Comparison of ENCODE assay signal across 15 mouse cellular contexts in the genomic region with DNA sequence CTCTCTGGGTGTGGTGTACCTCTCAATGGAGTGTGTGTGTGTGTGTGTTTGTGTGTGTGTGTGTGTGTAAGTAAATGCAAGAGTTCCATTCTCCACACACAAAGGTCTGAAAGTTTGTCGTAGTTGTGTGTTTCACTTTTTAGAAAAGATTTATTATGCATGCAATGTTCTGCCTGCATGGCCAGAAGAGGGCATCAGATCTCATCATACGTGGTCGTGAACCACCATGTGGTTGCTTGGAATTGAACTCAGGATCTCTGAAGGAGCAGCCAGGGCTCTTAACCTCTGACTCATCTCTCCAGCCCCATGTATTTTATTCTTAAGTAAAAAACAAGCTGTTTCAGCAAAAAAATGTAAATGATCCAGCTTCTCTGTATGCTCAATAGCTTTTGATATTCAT. TPM values are rescaled to one million over a fixed set of nuclear protein-coding genes. Genes with fewer than 3 reads are reported as not detected.
DNase-seq lines count a peak whose midpoint lies in the region; ATAC-seq and TF ChIP-seq lines count a peak whose summit lies in the region.
"Had no signal": no experiment of that assay in that cellular context is flagged by ENCODE, and none has a peak within 500 bp of the region (broad histone marks: within the 10 kb centered on the region; RNA-seq: fewer than 3 reads in every experiment).

No protein-coding gene starts in this region.

- no peak overlapping the region for H3K4me3 ChIP-seq in heart, postnatal 0 days (ENCODE audit: low read depth, low read length)
- H3K4me3 ChIP-seq in heart, embryonic 12.5 days = no peak overlapping the region
- H3K4me3 ChIP-seq in liver, adult 2 months (ENCODE audit: insufficient read depth, low read depth, low read length) = no peak overlapping the region
- H3K4me3 ChIP-seq in liver, embryonic 12.5 days = no peak overlapping the region
- no peak overlapping the region for H3K4me3 ChIP-seq in lung, postnatal 0 days (ENCODE audit: low read depth, low read length)
- H3K4me3 ChIP-seq: midbrain, embryonic 12.5 days; neural tube, embryonic 12.5 days had no signal

- no peak for TF ChIP-seq POLR2A in liver, adult 2 months (IDR thresholded peaks at IDR 0.05; ENCODE audit: extremely low read depth, insufficient read depth, low read length)

- H3K9me3 ChIP-seq in heart, postnatal 0 days (replicated peaks; ENCODE audit: control insufficient read depth, low read length) = no peaks in the 10 kb centered on the region
- H3K9me3 ChIP-seq in heart, embryonic 12.5 days (replicated peaks) = peaks cover 6% of the 10 kb centered on the region
- H3K9me3 ChIP-seq in liver, embryonic 12.5 days (replicated peaks) = no peaks in the 10 kb centered on the region
- no peaks in the 10 kb centered on the region for H3K9me3 ChIP-seq in lung, postnatal 0 days (ENCODE audit: low read length)
- H3K9me3 ChIP-seq: neural tube, embryonic 12.5 days had no signal

- H3K9ac ChIP-seq in heart, postnatal 0 days (replicated peaks; ENCODE audit: low read depth, low read length) = no peak overlapping the region
- no peak overlapping the region for H3K9ac ChIP-seq in heart, embryonic 12.5 days
- no peak overlapping the region for H3K9ac ChIP-seq in liver, adult 2 months (ENCODE audit: low read depth, low read length)
- no peak overlapping the region for H3K9ac ChIP-seq in liver, embryonic 12.5 days
- H3K9ac ChIP-seq in lung, postnatal 0 days (replicated peaks; ENCODE audit: low read depth) = no peak overlapping the region
- H3K9ac ChIP-seq: midbrain, embryonic 12.5 days; neural tube, embryonic 12.5 days had no signal

- 44% methylated on average over 3 of the region's 3 CpGs for whole genome bisulfite sequencing in heart, postnatal 0 days
- WGBS in heart, embryonic 12.5 days = 55% methylated on average over 3 of the region's 3 CpGs
- 42% methylated on average over 3 of the region's 3 CpGs for WGBS in liver, adult 2 months
- WGBS in liver, embryonic 12.5 days (ENCODE audit: insufficient replicate concordance) = 29% methylated on average over 3 of the region's 3 CpGs
- 48% methylated on average over 3 of the region's 3 CpGs for WGBS in lung, postnatal 0 days

- ATAC-seq in heart, postnatal 0 days (ENCODE audit: insufficient read depth, low read depth) = no peak
- no peak for ATAC-seq in heart, embryonic 12.5 days (ENCODE audit: insufficient number of reproducible peaks, low FRiP score)
- no peak for ATAC-seq in liver, embryonic 12.5 days
- ATAC-seq in lung, postnatal 0 days = no peak
- ATAC-seq in granulocyte monocyte progenitor cell, adult 5-6 weeks (replicated peaks; ENCODE audit: poor library complexity, severe bottlenecking) = no peak
- ATAC-seq: activated CD4-positive, CD25-positive, alpha-beta regulatory T cell, adult 4 months had no signal

- peak; percentile 24 for TF ChIP-seq CTCF in heart, postnatal 0 days (IDR thresholded peaks at IDR 0.05; ENCODE audit: low read depth)
- peak; percentile 17; the same call in 1 of the 2 replicates for TF ChIP-seq CTCF in liver, adult 2 months (IDR thresholded peaks at IDR 0.05; ENCODE audit: low read depth, low read length)
- TF ChIP-seq CTCF in lung, postnatal 0 days (IDR thresholded peaks at IDR 0.05) = peak; percentile 66

- TF ChIP-seq EP300 in heart, postnatal 0 days (IDR thresholded peaks at IDR 0.05; ENCODE audit: low read depth) = no peak
- TF ChIP-seq EP300 in lung, postnatal 0 days (IDR thresholded peaks at IDR 0.05) = no peak

- no peak overlapping the region for H3K4me2 ChIP-seq in heart, postnatal 0 days (ENCODE audit: low read depth, low read length)
- H3K4me2 ChIP-seq in heart, embryonic 12.5 days = no peak overlapping the region
- no peak overlapping the region for H3K4me2 ChIP-seq in liver, embryonic 12.5 days
- no peak overlapping the region for H3K4me2 ChIP-seq in lung, postnatal 0 days (replicated peaks; ENCODE audit: low read depth, low read length)
- H3K4me2 ChIP-seq: midbrain, embryonic 12.5 days; neural tube, embryonic 12.5 days had no signal

- H3K27me3 ChIP-seq in heart, postnatal 0 days (ENCODE audit: control insufficient read depth, insufficient read depth, low read length) = no peaks in the 10 kb centered on the region
- H3K27me3 ChIP-seq in heart, embryonic 12.5 days (replicated peaks) = no peaks in the 10 kb centered on the region
- no peaks in the 10 kb centered on the region; the same call in 1 of the 2 replicates for H3K27me3 ChIP-seq in liver, adult 2 months (ENCODE audit: control insufficient read depth, insufficient read depth, low read length)
- H3K27me3 ChIP-seq in liver, embryonic 12.5 days (replicated peaks) = no peaks in the 10 kb centered on the region
- no peaks in the 10 kb centered on the region for H3K27me3 ChIP-seq in lung, postnatal 0 days (replicated peaks; ENCODE audit: insufficient read depth, low read length)
- H3K27me3 ChIP-seq: midbrain, embryonic 12.5 days; neural tube, embryonic 12.5 days had no signal

- no peaks in the 10 kb centered on the region for H3K4me1 ChIP-seq in heart, postnatal 0 days (ENCODE audit: control insufficient read depth, insufficient read depth)
- H3K4me1 ChIP-seq in heart, embryonic 12.5 days (replicated peaks) = no peaks in the 10 kb centered on the region
- no peaks in the 10 kb centered on the region for H3K4me1 ChIP-seq in liver, adult 2 months (ENCODE audit: control insufficient read depth, insufficient read depth, low read length)
- no peaks in the 10 kb centered on the region for H3K4me1 ChIP-seq in liver, embryonic 12.5 days
- H3K4me1 ChIP-seq in lung, postnatal 0 days (ENCODE audit: insufficient read depth, low read depth, low read length) = no peaks in the 10 kb centered on the region
- H3K4me1 ChIP-seq: midbrain, embryonic 12.5 days; neural tube, embryonic 12.5 days had no signal

- H3K79me2 ChIP-seq in liver, adult 2 months (ENCODE audit: control insufficient read depth, insufficient read depth, low read length) = no peaks in the 10 kb centered on the region

- no peak overlapping the region for H3K27ac ChIP-seq in heart, postnatal 0 days (ENCODE audit: low read depth)
- H3K27ac ChIP-seq in heart, embryonic 12.5 days (ENCODE audit: poor library complexity, severe bottlenecking) = no peak overlapping the region
- H3K27ac ChIP-seq in liver, adult 2 months (replicated peaks; ENCODE audit: insufficient read depth, low read depth, low read length) = no peak overlapping the region
- no peak overlapping the region for H3K27ac ChIP-seq in liver, embryonic 12.5 days
- H3K27ac ChIP-seq in lung, postnatal 0 days (ENCODE audit: low read length) = no peak overlapping the region
- H3K27ac ChIP-seq: midbrain, embryonic 12.5 days; neural tube, embryonic 12.5 days had no signal

- DNase-seq in heart, postnatal 0 days (ENCODE audit: low spot score) = no peak
- DNase-seq in liver, adult 2 months (ENCODE audit: extremely low read depth, low read depth, low spot score) = no peak
- peak; percentile 24 for DNase-seq in brain, adult 2 months (ENCODE audit: low read depth, low spot score)
- DNase-seq in lung, postnatal 0 days (ENCODE audit: low spot score) = peak; percentile 15
- DNase-seq in spleen, postnatal 14 days (ENCODE audit: low spot score in 2 of 2) = no peak
- DNase-seq: thymus, adult 2 months had no signal

- no peaks in the 10 kb centered on the region for H3K36me3 ChIP-seq in heart, postnatal 0 days (replicated peaks; ENCODE audit: control insufficient read depth, insufficient read depth, low read length)
- no peaks in the 10 kb centered on the region for H3K36me3 ChIP-seq in heart, embryonic 12.5 days
- H3K36me3 ChIP-seq in liver, adult 2 months (ENCODE audit: control insufficient read depth, insufficient read depth, low read length) = no peaks in the 10 kb centered on the region
- H3K36me3 ChIP-seq in liver, embryonic 12.5 days = no peaks in the 10 kb centered on the region
- H3K36me3 ChIP-seq in lung, postnatal 0 days (ENCODE audit: insufficient read depth, low read length) = no peaks in the 10 kb centered on the region
- H3K36me3 ChIP-seq: midbrain, embryonic 12.5 days; neural tube, embryonic 12.5 days had no signal

RNA-seq across cellular contexts. Expression of gene Tcf21, which starts 37.3 kb away (rescaled TPM):
- 17.9 and 21.9 TPM in 2 replicates for total RNA-seq in heart, postnatal 0 days (2014; rRNA removed; ENCODE audit: low replicate concordance)
- polyA plus RNA-seq in heart, postnatal 0 days (2015; fragmentation: Nextera tagmentation; extraction: Ambion mirVana) = 56.0 and 56.9 TPM in 2 replicates
- 74.5 and 76.6 TPM in 2 replicates for polyA plus RNA-seq in heart, embryonic 12.5 days (2016; fragmentation: Nextera tagmentation; extraction: Ambion mirVana)
- total RNA-seq in liver, adult 2 months (2014; rRNA removed) = 2.7 and 4.7 TPM in 2 replicates
- 11.6 and 13.6 TPM in 2 replicates for polyA plus RNA-seq in liver, adult 2 months (2012; rRNA removed)
- polyA plus RNA-seq in liver, embryonic 12.5 days (2016; fragmentation: Nextera tagmentation; extraction: Ambion mirVana) = 8.0 and 12.3 TPM in 2 replicates
- polyA plus RNA-seq in lung, postnatal 0 days (2015; fragmentation: Nextera tagmentation; extraction: Ambion mirVana) = 697 and 750 TPM in 2 replicates
- not detected in 2 replicates for total RNA-seq in granulocyte monocyte progenitor cell, adult 5-6 weeks (2014; fragmentation: Nextera tagmentation)
- total RNA-seq in granulocyte monocyte progenitor cell, adult 5-6 weeks (2017) = not detected in 2 replicates
- total RNA-seq: common myeloid progenitor, adult 5-6 weeks; gastrocnemius, adult 8-10 months; left cerebral cortex, postnatal 25 days had no signal
- polyA plus RNA-seq: activated CD4-positive, CD25-positive, alpha-beta regulatory T cell, adult 4 months; midbrain, embryonic 12.5 days had no signal

RNA-seq across cellular contexts. Expression of gene Tbpl1, which starts 50.9 kb away (rescaled TPM):
- 8.2 and 22.4 TPM in 2 replicates for total RNA-seq in heart, postnatal 0 days (2014; rRNA removed; ENCODE audit: low replicate concordance)
- 31.2 and 37.0 TPM in 2 replicates for polyA plus RNA-seq in heart, postnatal 0 days (2015; fragmentation: Nextera tagmentation; extraction: Ambion mirVana)
- 50.7 and 56.0 TPM in 2 replicates for polyA plus RNA-seq in heart, embryonic 12.5 days (2016; fragmentation: Nextera tagmentation; extraction: Ambion mirVana)
- 7.8 and 8.3 TPM in 2 replicates for total RNA-seq in liver, adult 2 months (2014; rRNA removed)
- polyA plus RNA-seq in liver, adult 2 months (2012; rRNA removed) = 6.0 and 7.9 TPM in 2 replicates
- 34.4 and 34.7 TPM in 2 replicates for polyA plus RNA-seq in liver, embryonic 12.5 days (2016; fragmentation: Nextera tagmentation; extraction: Ambion mirVana)
- polyA plus RNA-seq in lung, postnatal 0 days (2015; fragmentation: Nextera tagmentation; extraction: Ambion mirVana) = 42.2 and 44.7 TPM in 2 replicates
- total RNA-seq in granulocyte monocyte progenitor cell, adult 5-6 weeks (2014; fragmentation: Nextera tagmentation) = 21.9 and 22.5 TPM in 2 replicates
- 20.2 and 21.9 TPM in 2 replicates for total RNA-seq in granulocyte monocyte progenitor cell, adult 5-6 weeks (2017)

Comparison
In these comparisons a context has a peak if more than half of its experiments do, and no peak if none do; other contexts are left out.
1. DNase-seq: peak in brain, adult 2 months (single experiment) and lung, postnatal 0 days (single experiment); none in heart, postnatal 0 days (single experiment), liver, adult 2 months (single experiment) and spleen, postnatal 14 days (0 of 2).
2. Peak in every context shown above with its lines, with median percentiles within 50 percentile points of each other: CTCF ChIP-seq.